Mouse (Mus musculus) hematopoietic stem cell, adult 5-6 weeks (primary cell): ENCODE measurements around the gene Thada. TPM values are rescaled to one million over a fixed set of nuclear protein-coding genes. Genes with fewer than 3 reads are reported as not detected.

ENCODE experiments used
- ATAC-seq, 2 experiments: fragments of 125-278 bp in 1 of 2; replicated peaks in 1 of 2; 2 replicates each; pipeline ENCODE4 v1.8.0; 2016 to 2017; ENCODE audit warnings: inconsistent platforms in 2 of 2, mild to moderate bottlenecking in 2 of 2, moderate number of reproducible peaks in 2 of 2, low read depth in 1 of 2, moderate TSS enrichment in 1 of 2; ENCODE audit not compliant: low FRiP score in 2 of 2, poor library complexity in 2 of 2, severe bottlenecking in 2 of 2, insufficient read depth in 1 of 2, low TSS enrichment in 1 of 2
- total RNA-seq: library from RNA; stranded (forward); fragments of 172-1452, 232-1000 nt; gene quantifications from 2 replicates; pipeline ENCODE4 v1.2.3, GENCODE M21; 2017

The Thada gene
- total RNA-seq, 1 experiment from 2014 or later = 29.8 TPM

GRCm38 (mm10) chr17:84399431-84399830, 66.6 kb downstream of the Thada start:
- ATAC-seq = no peak

- no peak for ATAC-seq
Observed at GRCm38 (mm10) chr17:84390026-84390425, 76.0 kb downstream of the Thada start.

DNA sequence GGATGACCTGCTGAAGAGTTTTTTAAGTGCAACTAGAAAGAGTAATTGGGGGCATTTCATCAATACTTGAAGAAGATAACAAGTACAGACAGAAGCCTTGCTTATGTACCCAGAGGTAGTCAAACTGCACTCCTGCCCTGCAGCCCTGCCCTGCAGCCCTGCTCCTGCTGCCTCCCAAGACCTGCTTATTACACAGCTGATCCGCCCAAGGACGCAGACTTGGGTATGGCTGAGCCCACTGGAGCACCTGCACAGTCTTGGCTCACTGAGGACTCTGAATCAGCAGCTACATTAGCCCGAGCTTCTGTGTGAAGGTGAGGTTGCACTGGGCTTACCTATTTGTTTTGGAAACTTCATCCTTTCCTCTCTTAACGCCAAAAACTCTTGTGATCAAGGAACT, 79.8 kb downstream of the Thada start:
- no peak for ATAC-seq

DNA sequence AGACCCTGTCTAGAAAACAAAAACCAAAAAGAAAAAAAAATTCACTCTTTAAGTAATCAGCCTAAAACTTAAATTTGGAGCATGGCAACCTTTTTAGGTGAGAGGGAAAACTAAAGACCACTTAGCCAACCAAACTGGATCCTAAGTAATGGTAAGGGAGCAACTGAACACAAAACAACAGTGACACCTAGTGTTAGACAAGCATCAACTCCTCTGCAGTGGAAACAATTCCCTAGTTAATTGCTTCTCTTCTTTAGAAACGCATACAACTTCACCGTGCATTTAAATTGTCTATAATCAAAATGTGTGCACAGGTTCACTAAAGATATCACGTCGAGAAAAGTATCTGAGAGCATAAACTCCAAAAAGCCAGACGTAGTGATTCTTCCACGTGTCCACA, 80.3 kb downstream of the Thada start:
- ATAC-seq = peak in 1 of 2 experiments; percentile 72; a peak in 2 of 4 replicates

DNA sequence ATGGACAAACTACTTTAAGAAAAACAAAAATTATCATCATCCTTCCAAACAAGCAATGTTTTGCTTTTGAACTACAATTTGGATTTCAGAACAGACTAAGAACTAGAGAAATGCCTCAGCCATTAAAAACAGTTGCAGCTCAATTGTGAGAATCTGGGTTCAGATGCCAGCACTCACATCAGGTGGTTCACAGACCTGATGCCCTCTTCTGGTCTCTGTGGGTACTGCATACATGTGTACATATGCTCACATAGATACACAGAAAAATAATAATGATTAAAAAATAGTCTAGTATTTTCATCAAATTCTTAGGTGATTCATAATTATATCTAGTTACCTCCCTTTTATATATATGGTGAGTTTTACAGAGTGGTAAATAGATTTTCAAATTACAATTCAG, 81.3 kb downstream of the Thada start:
- ATAC-seq = no peak

DNA sequence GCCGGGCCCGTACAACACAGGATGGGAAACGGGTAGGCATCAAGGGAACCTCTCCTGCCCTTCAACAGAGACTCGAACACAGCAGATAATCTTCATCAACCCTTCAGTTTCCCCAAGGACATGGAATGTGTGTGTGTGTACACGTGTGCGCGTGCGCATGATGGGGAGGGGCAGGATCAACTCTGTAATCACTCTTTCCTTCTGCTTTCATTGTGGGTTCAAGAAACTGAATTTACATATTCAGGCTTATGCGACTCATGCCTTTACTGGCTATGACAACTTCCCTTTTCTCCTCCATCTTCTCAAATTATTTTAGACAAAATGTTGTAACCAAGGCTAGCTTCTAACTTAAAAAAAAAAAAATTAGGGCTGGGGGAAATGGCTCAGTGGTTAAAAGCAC, 85.7 kb downstream of the Thada start:
- ATAC-seq = peak in 1 of 2 experiments; percentile 29; a peak in 1 of 4 replicates

- no peak for ATAC-seq
Observed at GRCm38 (mm10) chr17:84376882-84377281, 89.1 kb downstream of the Thada start.

GRCm38 (mm10) chr17:84372411-84373045, 93.5 kb downstream of the Thada start:
- ATAC-seq = no peak

DNA sequence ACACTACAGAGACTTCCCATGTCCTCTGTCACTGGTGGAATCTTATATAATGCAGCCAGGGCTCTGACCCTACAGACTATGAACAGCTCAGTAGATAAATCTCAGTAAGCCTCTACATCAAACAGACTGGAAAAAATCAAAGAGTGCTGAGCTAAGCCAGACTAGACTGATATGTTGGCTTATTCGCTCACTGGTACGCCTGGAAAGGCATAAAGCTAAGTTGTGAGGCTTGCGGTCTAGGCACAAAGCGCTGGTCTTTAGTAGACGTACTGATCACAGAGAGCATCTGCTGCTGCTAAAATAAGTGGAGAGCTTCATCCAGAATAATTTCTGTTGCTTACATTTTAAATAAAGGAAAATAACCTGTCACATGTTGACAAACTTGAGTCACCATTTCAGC, 95.6 kb downstream of the Thada start:
- no peak for ATAC-seq

GRCm38 (mm10) chr17:84369769-84370168, 96.2 kb downstream of the Thada start:
- ATAC-seq = no peak

GRCm38 (mm10) chr17:84368213-84369014, 97.6 kb downstream of the Thada start:
- no peak for ATAC-seq

- ATAC-seq = no peak
Observed at GRCm38 (mm10) chr17:84367663-84368062, 98.3 kb downstream of the Thada start.

- ATAC-seq = no peak
Observed at GRCm38 (mm10) chr17:84365791-84366301, 100.2 kb downstream of the Thada start.

DNA sequence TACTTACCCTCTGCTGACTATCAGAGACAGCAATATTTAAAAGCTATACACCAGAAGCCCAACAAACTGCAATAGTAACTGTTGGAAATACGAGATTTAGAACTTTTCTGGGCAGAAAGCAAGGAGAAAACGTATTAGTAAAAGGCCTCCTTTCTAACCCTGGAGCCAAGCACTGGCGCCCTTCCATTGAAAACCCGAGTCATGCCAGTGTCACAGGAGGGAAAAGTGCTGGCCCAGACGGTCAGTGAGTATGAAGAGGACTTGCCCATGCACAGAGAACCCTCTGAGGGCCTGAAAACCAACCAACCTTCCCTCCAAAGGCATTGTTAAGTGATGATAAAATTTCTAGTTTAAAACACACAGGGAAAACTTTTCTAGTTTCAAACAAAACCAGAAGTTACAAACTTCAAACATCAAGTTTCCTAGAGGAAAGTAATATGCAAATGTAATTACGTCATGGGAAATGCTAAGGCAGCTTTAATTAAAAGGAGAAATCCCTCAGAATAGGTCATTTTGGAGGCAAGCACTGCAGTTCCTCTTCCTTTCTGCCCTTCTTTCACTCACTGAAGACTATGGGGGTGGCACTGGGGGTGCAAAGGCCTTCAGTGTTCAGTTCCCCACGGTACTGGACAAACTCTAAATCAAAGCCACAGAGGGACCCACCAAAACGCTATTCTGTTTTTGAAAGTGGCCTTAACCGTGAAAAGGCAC, 100.8 kb downstream of the Thada start:
- ATAC-seq = no peak

DNA sequence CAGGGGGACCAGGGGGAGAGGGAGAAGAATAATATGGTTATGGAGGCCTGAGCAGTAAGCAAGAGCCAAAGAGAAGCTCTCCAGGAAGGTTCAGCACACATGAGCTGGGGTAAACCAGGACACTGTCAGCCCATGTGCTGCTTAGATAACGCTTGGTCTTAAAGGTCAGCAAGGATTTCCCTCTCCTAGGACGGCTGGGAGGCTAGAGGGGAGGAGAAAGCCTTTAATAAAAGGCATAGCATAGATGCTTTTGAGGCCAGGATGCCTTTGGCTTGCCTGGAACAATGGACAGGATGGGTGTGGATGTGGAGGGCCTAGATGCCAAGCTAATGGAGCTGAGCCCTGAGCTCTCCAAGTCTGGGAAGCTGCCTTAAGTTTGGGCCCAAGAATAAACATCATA, 102.6 kb downstream of the Thada start:
- ATAC-seq = no peak

DNA sequence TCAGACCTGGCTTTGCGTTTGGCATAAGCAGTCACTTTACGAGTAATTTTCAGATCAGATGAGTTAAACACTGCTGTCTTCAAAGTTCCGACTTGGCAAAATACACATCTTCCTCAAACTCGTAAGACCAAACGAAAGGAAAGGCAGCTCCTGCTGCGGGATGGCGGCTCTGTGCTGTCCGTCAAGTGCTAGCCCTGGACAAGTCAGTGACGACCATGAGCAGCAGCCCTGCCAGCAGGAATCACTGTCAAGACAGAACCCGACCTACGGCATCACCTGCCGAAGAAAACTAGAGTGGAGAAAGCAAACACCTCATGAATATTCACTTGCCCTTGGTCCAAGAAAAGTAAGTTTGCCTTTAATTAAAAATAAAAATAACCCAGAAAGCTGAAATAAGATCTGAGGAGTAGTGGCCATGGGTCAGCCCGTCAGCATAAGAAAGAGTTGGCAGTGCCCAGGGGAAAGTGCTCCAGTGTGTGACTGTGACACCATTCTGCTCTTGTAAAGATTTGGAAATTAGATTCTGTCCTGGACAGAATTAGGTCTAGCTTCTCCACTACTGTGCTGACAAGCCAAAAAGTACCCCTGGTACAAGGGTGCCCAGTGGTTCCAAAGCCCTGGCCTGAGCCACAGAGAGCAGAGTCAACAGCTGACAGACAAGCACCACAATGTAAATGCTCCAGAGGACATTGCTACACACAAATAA, 103.3 kb downstream of the Thada start:
- ATAC-seq = no peak

DNA sequence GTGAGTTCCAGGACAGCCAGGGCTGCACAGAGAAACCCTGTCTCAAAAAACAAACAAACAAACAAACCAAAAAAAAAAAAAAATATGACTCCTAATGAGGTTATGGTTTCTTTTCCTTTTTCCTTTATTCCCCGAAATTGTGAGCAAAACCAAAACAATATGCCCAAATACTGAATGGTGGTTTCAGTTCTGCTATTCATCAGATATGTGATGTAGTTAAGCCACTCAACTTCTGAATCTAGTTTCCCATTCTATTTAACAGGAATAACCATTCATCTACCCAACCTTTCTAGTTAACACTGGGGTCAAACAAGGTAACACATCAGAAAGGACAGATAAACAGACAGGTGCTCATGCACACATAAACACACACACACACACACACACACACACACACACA, 105.0 kb downstream of the Thada start:
- ATAC-seq = no peak
